Mouse (Mus musculus): Measurements from ENCODE around the gene Cip2a. TPM values are rescaled to one million over a fixed set of nuclear protein-coding genes. Genes with fewer than 3 reads are reported as not detected.
A peak's percentile ranks its signal among the peaks of the same experiment; 100 is the strongest.

Gene Cip2a
- 45.9 and 48.0 TPM in 2 replicates for polyA plus RNA-seq (2014; fragmentation: Nextera tagmentation; extraction: Ambion mirVana)

GRCm38 (mm10) chr16:48993559-48994342 lies at the start of gene Cip2a, which contains the start of gene Dzip3:
TSS of gene Cip2a (plus strand) at chr16:48994185.
TSS of gene Dzip3 (minus strand) at chr16:48994165.
- peak; percentile 95 for DNase-seq
- Histone ChIP-seq H3K9ac (peak within 1 kb of the TSS; percentile 99), H3K36me3 (ENCODE audit: insufficient read depth) (peaks cover 8% of the 10 kb centered on the region; the same call in 1 of the 2 replicates), H3K4me1 (ENCODE audit: insufficient read depth) (0 out of 2 replicates have a peak, but pooled peaks cover 7% of the 10 kb centered on the region), H3K4me3 (ENCODE audit: low read depth, low read length) (peak within 1 kb of the TSS; percentile 91), H3K9me3 (ENCODE audit: low read depth, low read length) (no peaks in the 10 kb centered on the region), H3K27ac (ENCODE audit: low read depth) (peak within 1 kb of the TSS; percentile 97), H3K4me2 (peak within 1 kb of the TSS; percentile 75), H3K27me3 (ENCODE audit: insufficient read depth, low read length) (no peaks in the 10 kb centered on the region)
- 0% methylated on average over 74 of the region's 74 CpGs for WGBS
- TF ChIP-seq CTCF (IDR thresholded peaks at IDR 0.05; ENCODE audit: low read depth) = peak; percentile 19; the same call in 1 of the 2 replicates
- ATAC-seq (ENCODE audit: insufficient read depth) = peak; percentile 99

- no peaks in the 10 kb centered on the region for H3K27me3 ChIP-seq (ENCODE audit: insufficient read depth, low read length)
- no peak for TF ChIP-seq CTCF (IDR thresholded peaks at IDR 0.05; ENCODE audit: low read depth)
- H3K4me3 ChIP-seq (ENCODE audit: low read depth, low read length) = no peak overlapping the region
- no peak for DNase-seq
- H3K36me3 ChIP-seq (ENCODE audit: insufficient read depth) = peaks cover 27% of the 10 kb centered on the region
- no peak overlapping the region for H3K4me2 ChIP-seq
- no peak overlapping the region for H3K27ac ChIP-seq (ENCODE audit: low read depth)
- no peak for ATAC-seq (ENCODE audit: insufficient read depth)
- no peak overlapping the region for H3K9ac ChIP-seq
- no peaks in the 10 kb centered on the region for H3K4me1 ChIP-seq (ENCODE audit: insufficient read depth)
- WGBS = 99% methylated on average over 2 of the region's 2 CpGs
- no peaks in the 10 kb centered on the region for H3K9me3 ChIP-seq (ENCODE audit: low read depth, low read length)
Observed at GRCm38 (mm10) chr16:48972996-48973395, 21.0 kb upstream of the Cip2a start.

DNA sequence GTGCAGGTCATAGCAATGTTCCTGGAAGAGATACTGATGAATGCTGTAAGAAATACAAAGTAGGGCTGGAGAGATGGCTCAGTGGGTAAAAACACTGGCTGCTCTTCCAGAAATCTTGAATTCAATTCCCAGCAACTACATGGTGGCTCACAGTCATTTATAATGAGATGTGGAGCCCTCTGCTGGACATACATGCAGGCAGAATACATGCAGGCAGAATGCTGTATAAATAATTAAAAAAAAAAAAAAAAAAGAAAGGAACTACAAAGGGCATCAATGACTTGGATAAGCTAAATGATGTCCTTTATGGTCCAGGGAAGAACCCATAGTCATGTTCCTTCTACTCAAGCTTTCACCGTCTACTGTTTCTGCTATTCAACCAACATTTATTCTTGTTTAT lies 20.4 kb upstream of the Cip2a start:
- ATAC-seq (ENCODE audit: insufficient read depth) (no peak), DNase-seq (peak; percentile 49)
- H3K9me3 ChIP-seq (ENCODE audit: low read depth, low read length) = no peaks in the 10 kb centered on the region
- H3K27ac ChIP-seq (ENCODE audit: low read depth) = no peak overlapping the region
- H3K4me2 ChIP-seq = no peak overlapping the region
- H3K4me3 ChIP-seq (ENCODE audit: low read depth, low read length) = no peak overlapping the region
- no peaks in the 10 kb centered on the region for H3K27me3 ChIP-seq (ENCODE audit: insufficient read depth, low read length)
- peaks cover 32% of the 10 kb centered on the region for H3K36me3 ChIP-seq (ENCODE audit: insufficient read depth)
- TF ChIP-seq CTCF (IDR thresholded peaks at IDR 0.05; ENCODE audit: low read depth) = peak; percentile 29
- WGBS = 93% methylated on average over 1 of the region's 1 CpGs
- no peaks in the 10 kb centered on the region for H3K4me1 ChIP-seq (ENCODE audit: insufficient read depth)
- H3K9ac ChIP-seq = no peak overlapping the region

DNA sequence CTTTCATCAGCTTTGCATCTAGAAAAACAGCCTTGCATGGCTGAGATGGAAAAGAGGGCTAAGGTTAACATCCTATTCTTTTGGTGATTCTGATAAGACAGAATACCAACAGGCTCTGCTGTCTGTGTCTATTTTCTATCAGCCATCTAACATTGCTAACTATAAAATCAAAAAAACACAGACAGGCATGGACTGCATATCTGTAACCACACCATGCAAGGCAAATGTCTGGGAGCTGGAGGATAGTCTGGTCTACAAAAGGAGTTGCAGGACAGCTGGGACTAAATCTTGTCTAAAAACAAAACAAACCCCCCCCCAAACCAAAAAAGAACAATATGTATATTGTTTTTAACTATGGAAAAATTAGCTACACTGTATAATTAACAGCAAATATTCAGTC lies 14.0 kb upstream of the Cip2a start:
- no peak overlapping the region for H3K9ac ChIP-seq
- H3K36me3 ChIP-seq (ENCODE audit: insufficient read depth) = peaks cover 24% of the 10 kb centered on the region
- TF ChIP-seq CTCF (IDR thresholded peaks at IDR 0.05; ENCODE audit: low read depth) = no peak
- H3K27ac ChIP-seq (ENCODE audit: low read depth) = no peak overlapping the region
- no peaks in the 10 kb centered on the region for H3K9me3 ChIP-seq (ENCODE audit: low read depth, low read length)
- DNase-seq (no peak), ATAC-seq (ENCODE audit: insufficient read depth) (no peak)
- no peak overlapping the region for H3K4me2 ChIP-seq
- H3K4me1 ChIP-seq (ENCODE audit: insufficient read depth) = no peaks in the 10 kb centered on the region
- H3K27me3 ChIP-seq (ENCODE audit: insufficient read depth, low read length) = no peaks in the 10 kb centered on the region
- no peak overlapping the region for H3K4me3 ChIP-seq (ENCODE audit: low read depth, low read length)

- 52% methylated on average over 5 of the region's 5 CpGs for WGBS
- Histone ChIP-seq H3K27ac (ENCODE audit: low read depth) (no peak overlapping the region), H3K4me2 (no peak overlapping the region), H3K27me3 (ENCODE audit: insufficient read depth, low read length) (no peaks in the 10 kb centered on the region), H3K4me1 (ENCODE audit: insufficient read depth) (no peaks in the 10 kb centered on the region), H3K9ac (no peak overlapping the region), H3K36me3 (ENCODE audit: insufficient read depth) (peaks cover 7% of the 10 kb centered on the region), H3K4me3 (ENCODE audit: low read depth, low read length) (no peak overlapping the region), H3K9me3 (ENCODE audit: low read depth, low read length) (no peaks in the 10 kb centered on the region)
- ATAC-seq (ENCODE audit: insufficient read depth) (no peak), DNase-seq (no peak)
- TF ChIP-seq CTCF (IDR thresholded peaks at IDR 0.05; ENCODE audit: low read depth) = no peak
Observed at GRCm38 (mm10) chr16:48985034-48985627, 8.9 kb upstream of the Cip2a start.

DNA sequence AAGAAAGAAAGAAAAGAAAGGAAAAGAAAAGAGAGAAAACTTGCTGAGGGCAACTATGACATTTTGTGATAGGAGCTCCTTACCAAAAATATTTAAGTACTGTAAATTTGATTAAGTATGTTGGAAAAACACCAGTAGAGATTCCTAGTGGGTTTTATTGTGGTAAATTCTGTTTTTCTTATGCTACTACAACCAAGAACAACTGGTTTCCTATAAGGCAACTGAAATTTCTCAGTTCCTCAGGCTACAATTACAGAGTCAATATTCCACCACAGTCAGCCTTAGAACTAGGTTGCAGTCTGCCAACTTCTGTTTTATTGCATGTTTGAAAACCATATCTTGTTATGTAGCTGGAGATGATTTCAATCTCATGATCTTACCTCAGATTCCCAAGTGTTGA lies 4.3 kb upstream of the Cip2a start:
- no peak overlapping the region for H3K4me2 ChIP-seq
- H3K9ac ChIP-seq = no peak overlapping the region
- no peak for DNase-seq
- no peak overlapping the region for H3K27ac ChIP-seq (ENCODE audit: low read depth)
- H3K9me3 ChIP-seq (ENCODE audit: low read depth, low read length) = no peaks in the 10 kb centered on the region
- no peaks in the 10 kb centered on the region for H3K27me3 ChIP-seq (ENCODE audit: insufficient read depth, low read length)
- H3K4me3 ChIP-seq (ENCODE audit: low read depth, low read length) = no peak overlapping the region
- no peaks in the 10 kb centered on the region for H3K36me3 ChIP-seq (ENCODE audit: insufficient read depth)
- no peak for TF ChIP-seq CTCF (IDR thresholded peaks at IDR 0.05; ENCODE audit: low read depth)
- H3K4me1 ChIP-seq (ENCODE audit: insufficient read depth) = 0 out of 2 replicates have a peak, but pooled peaks cover 3% of the 10 kb centered on the region
- ATAC-seq (ENCODE audit: insufficient read depth) = no peak

All from lung, embryonic 14.5 days (tissue).